Mouse (Mus musculus): ENCODE measurements around the gene Col27a1.
"Not testable (repeated sequence)": the region's sequence is repeated elsewhere in the genome, so short reads cannot be mapped to it uniquely, and the experiment has no call there.

DNA sequence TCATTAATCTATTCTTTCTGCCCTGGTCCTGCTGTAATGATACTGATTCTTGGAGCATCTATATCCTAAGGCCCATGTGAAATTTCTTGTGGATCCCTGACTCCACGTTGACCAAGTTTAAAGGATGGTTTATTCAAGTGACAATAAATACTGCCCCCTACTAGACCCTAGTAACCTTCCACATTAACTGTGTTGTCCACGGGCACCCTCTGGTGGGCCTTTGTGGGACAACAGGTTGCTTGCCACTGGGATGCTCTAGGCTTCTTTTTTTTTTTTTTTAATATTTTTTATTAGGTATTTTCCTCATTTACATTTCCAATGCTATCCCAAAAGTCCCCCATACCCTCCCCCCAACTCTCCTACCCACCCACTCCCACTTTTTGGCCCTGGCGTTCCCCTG lies 105.8 kb downstream of the Col27a1 start:
- peak; percentile 62 for TF ChIP-seq CTCF (IDR thresholded peaks at IDR 0.05; ENCODE audit: low read depth)
- not testable (repeated sequence) for TF ChIP-seq EP300 (IDR thresholded peaks at IDR 0.05; ENCODE audit: low read depth)

Measured in liver, embryonic 14.5 days (tissue).